ENCODE assay signal across 8 mouse cellular contexts in the genomic region with DNA sequence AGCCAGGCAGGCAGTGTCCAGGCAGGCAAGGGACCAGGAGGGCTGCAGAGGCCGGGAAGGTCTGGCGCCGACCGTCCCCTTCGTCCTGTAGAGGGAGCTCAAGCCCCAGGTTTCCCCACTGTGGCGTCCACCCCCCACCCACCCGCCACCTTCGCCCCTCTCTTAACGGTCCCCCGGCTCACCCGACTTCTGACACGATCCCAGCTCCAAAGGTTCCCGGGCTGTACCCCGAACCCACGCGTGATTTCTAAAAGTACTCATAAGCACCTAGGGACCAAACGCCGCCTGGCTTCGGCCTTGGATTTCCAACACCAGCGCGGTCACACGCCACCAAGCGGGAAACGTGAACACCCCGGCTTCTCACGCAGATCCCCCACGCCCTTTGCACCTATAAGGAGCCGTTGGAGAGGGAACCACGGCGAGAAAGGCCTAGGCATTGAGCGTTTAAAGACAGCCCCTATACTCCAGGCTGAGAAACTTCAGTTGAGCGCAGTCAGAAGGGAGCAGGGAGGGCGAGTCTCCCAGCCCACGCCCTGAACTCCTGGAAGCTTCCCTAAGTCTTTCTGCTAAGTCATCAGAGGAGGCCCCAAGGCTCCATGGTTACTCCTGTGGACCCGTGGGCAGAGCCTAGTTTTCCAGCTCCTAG. TPM values are rescaled to one million over a fixed set of nuclear protein-coding genes. Genes with fewer than 3 reads are reported as not detected.
A peak's percentile ranks its signal among the peaks of the same experiment; 100 is the strongest.
DNase-seq lines count a peak whose midpoint lies in the region; ATAC-seq and TF ChIP-seq lines count a peak whose summit lies in the region.

No protein-coding gene starts in this region.

- peak overlapping the region; percentile 84 for H3K4me2 ChIP-seq in embryonic facial prominence, embryonic 13.5 days
- H3K4me2 ChIP-seq in heart, embryonic 14.5 days (ENCODE audit: low read length) = peak overlapping the region; percentile 92

- no peaks in the 10 kb centered on the region for H3K36me3 ChIP-seq in embryonic facial prominence, embryonic 13.5 days
- peaks cover 6% of the 10 kb centered on the region; the same call in 1 of the 2 replicates for H3K36me3 ChIP-seq in heart, embryonic 14.5 days (ENCODE audit: control insufficient read depth, insufficient read depth, low read length)
- H3K36me3 ChIP-seq in testis, adult 2 months (ENCODE audit: control insufficient read depth, insufficient read depth, low read length) = no peaks in the 10 kb centered on the region

- H3K9ac ChIP-seq in embryonic facial prominence, embryonic 13.5 days = peak overlapping the region; percentile 59
- peak overlapping the region; percentile 94 for H3K9ac ChIP-seq in heart, embryonic 14.5 days (ENCODE audit: low read length)

- DNase-seq in 3134 (ENCODE audit: extremely low read depth, insufficient read length, low spot score) = peak; percentile 84
- peak; percentile 74 for DNase-seq in Muller cell, postnatal 12 days (ENCODE audit: inconsistent ontology term)
- peak; percentile 77 for DNase-seq in kidney, postnatal 14 days
- no peak for DNase-seq in layer of hippocampus, adult 18-20 months (ENCODE audit: low spot score in 2 of 2)

- H3K4me1 ChIP-seq in embryonic facial prominence, embryonic 13.5 days = peaks cover 54% of the 10 kb centered on the region
- peaks cover 13 to 19% of the 10 kb centered on the region in 2 experiments for H3K4me1 ChIP-seq in heart, embryonic 14.5 days (ENCODE audit: control insufficient read depth in 2 of 2, insufficient read depth in 2 of 2, low read length in 2 of 2)
- peaks cover 29% of the 10 kb centered on the region for H3K4me1 ChIP-seq in testis, adult 2 months (ENCODE audit: control insufficient read depth, insufficient read depth, low read length)

- peak; percentile 24; the same call in 1 of the 2 replicates for TF ChIP-seq CTCF in testis, adult 2 months (IDR thresholded peaks at IDR 0.05; ENCODE audit: control insufficient read depth, insufficient read depth, insufficient replicate concordance, low read depth, low read length)

- H3K9me3 ChIP-seq in embryonic facial prominence, embryonic 13.5 days = no peaks in the 10 kb centered on the region
- no peaks in the 10 kb centered on the region for H3K9me3 ChIP-seq in heart, embryonic 14.5 days (ENCODE audit: control insufficient read depth, low read length)

- WGBS in embryonic facial prominence, embryonic 13.5 days = under 1% methylated on average over 35 of the region's 35 CpGs
- WGBS in heart, embryonic 14.5 days = 3% methylated on average over 35 of the region's 35 CpGs

- no peak overlapping the region for H3K27ac ChIP-seq in embryonic facial prominence, embryonic 13.5 days
- peak overlapping the region; percentile 39 to 44; a peak in 1 of 4 replicates for H3K27ac ChIP-seq in heart, embryonic 14.5 days (replicated peaks in 1 of 2; ENCODE audit: control insufficient read depth in 1 of 2, insufficient read depth in 1 of 2, low read depth in 2 of 2, low read length in 2 of 2)
- peak overlapping the region; percentile 48 for H3K27ac ChIP-seq in testis, adult 2 months (ENCODE audit: control insufficient read depth, insufficient read depth, low read depth, low read length)

- peak overlapping the region; percentile 73 for H3K4me3 ChIP-seq in embryonic facial prominence, embryonic 13.5 days
- peak overlapping the region; percentile 39 to 46 for H3K4me3 ChIP-seq in heart, embryonic 14.5 days (ENCODE audit: control insufficient read depth in 1 of 2, insufficient read depth in 1 of 2, low read depth in 1 of 2, low read length in 2 of 2)
- H3K4me3 ChIP-seq in testis, adult 2 months (ENCODE audit: control insufficient read depth, low read depth, low read length) = peak overlapping the region; percentile 54

- ATAC-seq in embryonic facial prominence, embryonic 13.5 days (ENCODE audit: insufficient number of reproducible peaks, insufficient read depth, low FRiP score, low TSS enrichment, low read depth) = no peak
- no peak for ATAC-seq in heart, embryonic 14.5 days (ENCODE audit: insufficient number of reproducible peaks, insufficient read depth, low FRiP score, low read depth)
- peak; percentile 57 for ATAC-seq in megakaryocyte-erythroid progenitor cell, adult 5-6 weeks (replicated peaks; ENCODE audit: low FRiP score, low TSS enrichment, poor library complexity, severe bottlenecking)

- TF ChIP-seq POLR2A in testis, adult 2 months (IDR thresholded peaks at IDR 0.05; ENCODE audit: control insufficient read depth, low read depth, low read length) = no peak

- H3K27me3 ChIP-seq in embryonic facial prominence, embryonic 13.5 days = peaks cover 78% of the 10 kb centered on the region
- H3K27me3 ChIP-seq in heart, embryonic 14.5 days (ENCODE audit: control insufficient read depth, insufficient read depth, low read length) = peaks cover 40% of the 10 kb centered on the region
- peaks cover 9% of the 10 kb centered on the region for H3K27me3 ChIP-seq in testis, adult 2 months (ENCODE audit: control insufficient read depth, insufficient read depth, low read length)

RNA-seq across cellular contexts. Expression of a gene that starts 4.1 kb away (rescaled TPM):
- 23.0 and 32.6 TPM in 2 replicates for polyA plus RNA-seq in embryonic facial prominence, embryonic 13.5 days (2015; fragmentation: Nextera tagmentation; extraction: Ambion mirVana)
- polyA plus RNA-seq in heart, embryonic 14.5 days (2014; fragmentation: Nextera tagmentation; extraction: Ambion mirVana) = 9.8 and 13.1 TPM in 2 replicates
- not detected in 2 replicates for total RNA-seq in megakaryocyte-erythroid progenitor cell, adult 5-6 weeks (2014; fragmentation: Nextera tagmentation)
- not detected in 2 replicates for total RNA-seq in megakaryocyte-erythroid progenitor cell, adult 5-6 weeks (2017)
- polyA plus RNA-seq in testis, adult 2 months (2012; rRNA removed) = 0.08 and 0.10 TPM in 2 replicates
- total RNA-seq in layer of hippocampus, adult 18-20 months (2021) = under 1 TPM; 0.36 to 0.42 TPM

Comparison
In these comparisons a context has a peak if more than half of its experiments do, and no peak if none do; other contexts are left out.
1. DNase-seq: peak in 3134 (single experiment), Muller cell, postnatal 12 days (single experiment) and kidney, postnatal 14 days (single experiment); none in layer of hippocampus, adult 18-20 months (0 of 2).
2. Peak in every context shown above with its lines, with median percentiles within 50 percentile points of each other: H3K4me3 ChIP-seq.